Mouse (Mus musculus) C2C12 (cell line): Measurements from ENCODE around the gene Fam198a.

Source experiments
- CTCF ChIP-seq: IDR thresholded peaks from one replicate; pipeline ENCODE4 v1.5.1; 2011; ENCODE audit not compliant: control insufficient read depth, insufficient read depth, insufficient read length
- MYOD1 ChIP-seq: IDR thresholded peaks from one replicate; pipeline ENCODE4 v1.6.1; 2011; ENCODE audit warnings: low read depth; ENCODE audit not compliant: control insufficient read depth, insufficient read length
- MYOG ChIP-seq: IDR thresholded peaks from one replicate; pipeline ENCODE4 v1.6.1; 2011; ENCODE audit not compliant: control insufficient read depth, insufficient read length; ENCODE audit errors: extremely low read depth

DNA sequence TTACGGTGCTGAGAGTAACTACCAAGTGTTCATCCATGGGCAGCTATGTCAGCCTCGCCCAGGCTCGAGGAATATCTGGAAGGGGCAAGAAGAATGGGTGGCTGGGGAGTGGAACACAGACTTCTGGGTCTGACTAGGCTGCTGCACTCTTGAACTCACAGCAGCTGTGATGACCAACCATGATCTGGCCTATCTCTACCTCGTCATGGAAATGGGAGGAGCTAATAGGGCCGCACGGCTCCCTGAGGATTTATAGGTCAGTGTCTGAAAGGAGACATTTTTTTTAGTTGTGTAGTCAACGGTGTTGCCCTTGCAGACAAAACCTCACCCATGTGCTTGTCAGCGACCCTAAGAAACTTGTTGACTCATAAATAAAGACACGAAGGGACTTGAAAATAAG, 30.3 kb downstream of the Fam198a start:
- TF ChIP-seq CTCF = no peak
- TF ChIP-seq MYOD1 = no peak
- no peak for TF ChIP-seq MYOG
